Mouse (Mus musculus) forebrain, embryonic 11.5 days (tissue): ENCODE data around the gene Usp47. TPM values are rescaled to one million over a fixed set of nuclear protein-coding genes. Genes with fewer than 3 reads are reported as not detected.

Source experiments
- ATAC-seq: fragments of 200-750 bp; cut with Nextera tagmentation; replicated peaks from 2 replicates; pipeline ENCODE4 v1.8.0; 2017; ENCODE audit warnings: moderate TSS enrichment; ENCODE audit not compliant: low FRiP score
- DNase-seq: peaks from one replicate; pipeline ENCODE4 v3.0.0-alpha.2; 2017; ENCODE audit warnings: low spot score
- H3K27ac ChIP-seq: fragments of 300-500 bp; sonication (generic); 2 replicates; pipeline ENCODE4 v1.5.1; 2014; ENCODE audit warnings: low read depth, low read length
- H3K27me3 ChIP-seq: fragments of 300-500 bp; sonication (generic); 2 replicates; pipeline ENCODE4 v1.6.1; 2014; ENCODE audit warnings: mild to moderate bottlenecking, low read length, mixed read lengths; ENCODE audit not compliant: control insufficient read depth, insufficient read depth
- H3K36me3 ChIP-seq: fragments of 300-500 bp; sonication (generic); 2 replicates; pipeline ENCODE4 v1.6.1; 2014; ENCODE audit warnings: mild to moderate bottlenecking, low read length, moderate library complexity, mixed read lengths; ENCODE audit not compliant: control insufficient read depth, insufficient read depth
- H3K4me1 ChIP-seq: fragments of 300-500 bp; sonication (generic); replicated peaks from 2 replicates; pipeline ENCODE4 v1.6.1; 2014; ENCODE audit warnings: low read length, mixed read lengths; ENCODE audit not compliant: control insufficient read depth, insufficient read depth
- H3K4me2 ChIP-seq: fragments of 300-500 bp; sonication (generic); 2 replicates; pipeline ENCODE4 v1.6.1; 2014; ENCODE audit warnings: low read depth, mild to moderate bottlenecking, low read length, moderate library complexity, mixed read lengths; ENCODE audit not compliant: severe bottlenecking
- H3K4me3 ChIP-seq: fragments of 300-500 bp; sonication (generic); 2 replicates; pipeline ENCODE4 v1.5.1; 2014; ENCODE audit warnings: low read depth, low read length
- H3K9ac ChIP-seq: fragments of 300-500 bp; sonication (generic); 2 replicates; pipeline ENCODE4 v1.6.1; 2014; ENCODE audit warnings: low read length
- H3K9me3 ChIP-seq: fragments of 300-500 bp; sonication (generic); 2 replicates; pipeline ENCODE4 v1.6.1; 2016; ENCODE audit warnings: low read length, mixed read lengths; ENCODE audit not compliant: control insufficient read depth
- WGBS: fragments of 180-500 bp; shearing (Covaris S2); extraction: QIAGEN DNeasy Blood & Tissue Kit; methylation state at CpG from one replicate; pipeline ENCODE4 v1.1.7; 2014; 5-methylcytosine and 5-hydroxymethylcytosine counted together
- polyA plus RNA-seq: library from polyadenylated mRNA; unstranded; fragments of >200 nt; fragmentation: Nextera tagmentation; extraction: Ambion mirVana; gene quantifications from 2 replicates; pipeline ENCODE4 v1.2.1, GENCODE M21; 2014

The Usp47 gene
- 107 and 114 TPM in 2 replicates for polyA plus RNA-seq

- Histone ChIP-seq H3K27me3 (no peaks in the 10 kb centered on the region), H3K27ac (peak within 1 kb of the TSS; percentile 96), H3K4me3 (peak within 1 kb of the TSS; percentile 93), H3K9ac (peak within 1 kb of the TSS; percentile 98), H3K4me1 (peaks cover 7% of the 10 kb centered on the region; the same call in 1 of the 2 replicates), H3K36me3 (no peaks in the 10 kb centered on the region), H3K4me2 (peak within 1 kb of the TSS; percentile 71), H3K9me3 (no peaks in the 10 kb centered on the region)
- peak; percentile 94 for DNase-seq
- WGBS, result under 1% methylated on average over 44 of the region's 54 CpGs
- ATAC-seq, result peak; percentile 95
These were observed at the start of gene Usp47 for GRCm38 (mm10) chr7:112023150-112023600. Usp47 (plus strand) TSS chr7:112023504.

- ATAC-seq, result no peak
- H3K9me3 ChIP-seq, result no peaks in the 10 kb centered on the region
- no peaks in the 10 kb centered on the region for H3K27me3 ChIP-seq
- WGBS, result 75% methylated on average over 2 of the region's 2 CpGs
- H3K4me1 ChIP-seq, result no peaks in the 10 kb centered on the region
- no peak overlapping the region for H3K27ac ChIP-seq
- no peak overlapping the region for H3K9ac ChIP-seq
- no peak for DNase-seq
- no peak overlapping the region for H3K4me2 ChIP-seq
- H3K36me3 ChIP-seq, result no peaks in the 10 kb centered on the region
- no peak overlapping the region for H3K4me3 ChIP-seq
These were observed 46.9 kb upstream of the Usp47 start for GRCm38 (mm10) chr7:111976401-111976800.

GRCm38 (mm10) chr7:111977871-111978270 is 45.4 kb upstream of the Usp47 start:
- H3K27ac ChIP-seq, result no peak overlapping the region
- H3K4me1 ChIP-seq, result no peaks in the 10 kb centered on the region
- H3K4me3 ChIP-seq, result no peak overlapping the region
- no peaks in the 10 kb centered on the region for H3K9me3 ChIP-seq
- H3K36me3 ChIP-seq, result no peaks in the 10 kb centered on the region
- DNase-seq, result no peak
- ATAC-seq, result no peak
- no peak overlapping the region for H3K4me2 ChIP-seq
- H3K9ac ChIP-seq, result no peak overlapping the region
- no peaks in the 10 kb centered on the region for H3K27me3 ChIP-seq
- WGBS, result 92% methylated on average over 3 of the region's 3 CpGs

GRCm38 (mm10) chr7:111982296-111982695 is 41.0 kb upstream of the Usp47 start:
- Histone ChIP-seq H3K4me2 (no peak overlapping the region), H3K4me1 (no peaks in the 10 kb centered on the region), H3K36me3 (no peaks in the 10 kb centered on the region), H3K9me3 (no peaks in the 10 kb centered on the region), H3K4me3 (no peak overlapping the region), H3K27ac (no peak overlapping the region), H3K27me3 (no peaks in the 10 kb centered on the region), H3K9ac (no peak overlapping the region)
- WGBS, result 92% methylated on average over 15 of the region's 15 CpGs
- ATAC-seq, result no peak
- no peak for DNase-seq

- WGBS, result 95% methylated on average over 3 of the region's 3 CpGs
- DNase-seq (no peak), ATAC-seq (no peak)
- H3K36me3 ChIP-seq, result no peaks in the 10 kb centered on the region
- H3K9ac ChIP-seq, result no peak overlapping the region
- H3K4me3 ChIP-seq, result no peak overlapping the region
- no peak overlapping the region for H3K27ac ChIP-seq
- no peaks in the 10 kb centered on the region for H3K9me3 ChIP-seq
- H3K4me1 ChIP-seq, result no peaks in the 10 kb centered on the region
- no peaks in the 10 kb centered on the region for H3K27me3 ChIP-seq
- H3K4me2 ChIP-seq, result no peak overlapping the region
These were observed 38.8 kb upstream of the Usp47 start for GRCm38 (mm10) chr7:111984530-111984929.

- H3K4me2 ChIP-seq, result no peak overlapping the region
- H3K36me3 ChIP-seq, result no peaks in the 10 kb centered on the region
- no peaks in the 10 kb centered on the region for H3K27me3 ChIP-seq
- DNase-seq (no peak), ATAC-seq (no peak)
- H3K27ac ChIP-seq, result no peak overlapping the region
- no peaks in the 10 kb centered on the region for H3K4me1 ChIP-seq
- H3K9ac ChIP-seq, result no peak overlapping the region
- H3K9me3 ChIP-seq, result no peaks in the 10 kb centered on the region
- WGBS, result 84% methylated on average over 4 of the region's 4 CpGs
- no peak overlapping the region for H3K4me3 ChIP-seq
These were observed 38.0 kb upstream of the Usp47 start for GRCm38 (mm10) chr7:111985266-111985665.

- Histone ChIP-seq H3K4me1 (no peaks in the 10 kb centered on the region), H3K27me3 (no peaks in the 10 kb centered on the region), H3K27ac (no peak overlapping the region), H3K4me2 (no peak overlapping the region), H3K9me3 (no peaks in the 10 kb centered on the region), H3K4me3 (no peak overlapping the region), H3K9ac (no peak overlapping the region), H3K36me3 (no peaks in the 10 kb centered on the region)
- no peak for DNase-seq
- WGBS, result 84% methylated on average over 3 of the region's 3 CpGs
- ATAC-seq, result no peak
These were observed 36.4 kb upstream of the Usp47 start for GRCm38 (mm10) chr7:111986906-111987305.

- Histone ChIP-seq H3K9ac (no peak overlapping the region), H3K4me3 (no peak overlapping the region), H3K4me2 (no peak overlapping the region), H3K9me3 (no peaks in the 10 kb centered on the region), H3K4me1 (no peaks in the 10 kb centered on the region), H3K27ac (no peak overlapping the region), H3K27me3 (no peaks in the 10 kb centered on the region), H3K36me3 (no peaks in the 10 kb centered on the region)
- DNase-seq (no peak), ATAC-seq (no peak)
- 72% methylated on average over 2 of the region's 2 CpGs for WGBS
These were observed 25.9 kb upstream of the Usp47 start for GRCm38 (mm10) chr7:111997441-111997840.

GRCm38 (mm10) chr7:111998446-111999004 is 24.8 kb upstream of the Usp47 start:
- Histone ChIP-seq H3K9me3 (no peaks in the 10 kb centered on the region), H3K27me3 (no peaks in the 10 kb centered on the region), H3K4me3 (no peak overlapping the region), H3K4me1 (no peaks in the 10 kb centered on the region), H3K27ac (no peak overlapping the region), H3K36me3 (no peaks in the 10 kb centered on the region), H3K4me2 (no peak overlapping the region), H3K9ac (no peak overlapping the region)
- DNase-seq, result no peak
- ATAC-seq, result no peak
- WGBS, result 61% methylated on average over 6 of the region's 6 CpGs
